Mouse (Mus musculus) CH12.LX (cell line): ENCODE measurements around the gene Ifnar1. TPM values are rescaled to one million over a fixed set of nuclear protein-coding genes. Genes with fewer than 3 reads are reported as not detected.

Experiments
- DNase-seq: peaks from one replicate; pipeline ENCODE4 v3.0.0-alpha.2; 2013; ENCODE audit errors: extremely low read depth
- H3K27ac ChIP-seq: 2 replicates; pipeline ENCODE4 v1.5.1; 2012; ENCODE audit warnings: low read depth, mild to moderate bottlenecking, control low read depth, moderate library complexity; ENCODE audit not compliant: insufficient read depth
- H3K27me3 ChIP-seq: replicated peaks from 2 replicates; pipeline ENCODE3; 2012; ENCODE audit warnings: inconsistent platforms
- H3K36me3 ChIP-seq, 2 experiments: replicated peaks in 1 of 2; 2 replicates each; pipeline versions ENCODE3 to v1.6.1; 2012; ENCODE audit warnings: inconsistent platforms in 1 of 2, low read length in 1 of 2, mild to moderate bottlenecking in 1 of 2, mixed read lengths in 1 of 2, moderate library complexity in 1 of 2; ENCODE audit not compliant: control insufficient read depth in 1 of 2, insufficient read depth in 1 of 2
- H3K4me1 ChIP-seq, 2 experiments: 2 replicates each; pipeline ENCODE4 v1.6.1; 2012; ENCODE audit warnings: inconsistent platforms in 1 of 2, moderate library complexity in 1 of 2; ENCODE audit not compliant: insufficient read depth in 2 of 2, control insufficient read depth in 1 of 2
- H3K4me2 ChIP-seq: 2 replicates; pipeline ENCODE4 v1.6.1; 2012; ENCODE audit warnings: low read depth, mild to moderate bottlenecking, control low read depth; ENCODE audit not compliant: poor library complexity, insufficient read depth, severe bottlenecking
- H3K4me3 ChIP-seq, 3 experiments: fragments of 150-350 bp in 1 of 3; sonication (generic) in 1 of 3; replicated peaks in 1 of 3; 2 replicates each; pipeline versions ENCODE3 to v1.5.1; 2011 to 2012; ENCODE audit warnings: low read depth in 2 of 3, low read length in 2 of 3, mild to moderate bottlenecking in 2 of 3, moderate library complexity in 2 of 3, control low read depth in 1 of 3, improper control_type of control experiment in 1 of 3, inconsistent platforms in 1 of 3, mixed read lengths in 1 of 3; ENCODE audit not compliant: poor library complexity in 1 of 3
- H3K79me2 ChIP-seq: replicated peaks from 2 replicates; pipeline ENCODE4 v1.6.1; 2012; ENCODE audit warnings: mild to moderate bottlenecking, moderate library complexity; ENCODE audit not compliant: control insufficient read depth, poor library complexity, insufficient read depth, severe bottlenecking; ENCODE audit errors: extremely low read depth
- H3K9ac ChIP-seq: 2 replicates; pipeline ENCODE4 v1.6.1; 2012; ENCODE audit warnings: low read depth, mild to moderate bottlenecking, control low read depth, moderate library complexity; ENCODE audit not compliant: insufficient read depth
- H3K9me3 ChIP-seq: replicated peaks from 2 replicates; pipeline ENCODE3; 2012; ENCODE audit warnings: low read length, inconsistent platforms, mixed read lengths
- CHD2 ChIP-seq: IDR thresholded peaks from 2 replicates; pipeline ENCODE4 v1.6.1; 2011; ENCODE audit warnings: low read length, improper control_type of control experiment
- CTCF ChIP-seq, 2 experiments: IDR thresholded peaks in 1 of 2; conservative IDR thresholded peaks in 1 of 2; 2 replicates each; pipeline ENCODE4 v1.5.1; 2011 to 2012; ENCODE audit warnings: low read depth in 2 of 2, low read length in 2 of 2, improper control_type of control experiment in 1 of 2, inconsistent platforms in 1 of 2, mild to moderate bottlenecking in 1 of 2, moderate library complexity in 1 of 2
- E2F4 ChIP-seq: IDR thresholded peaks from 2 replicates; pipeline ENCODE4 v1.6.1; 2011; ENCODE audit warnings: low read depth, low read length, improper control_type of control experiment; ENCODE audit not compliant: insufficient replicate concordance
- ELF1 ChIP-seq: IDR thresholded peaks from 2 replicates; pipeline ENCODE4 v1.6.1; 2014; ENCODE audit warnings: low read depth, mild to moderate bottlenecking, inconsistent platforms, low read length, improper control_type of control experiment
- ETS1 ChIP-seq: conservative IDR thresholded peaks from 2 replicates; pipeline ENCODE4 v1.6.1; 2012; ENCODE audit warnings: low read depth, mild to moderate bottlenecking, inconsistent platforms, low read length, improper control_type of control experiment, moderate library complexity
- HCFC1 ChIP-seq: IDR thresholded peaks from 2 replicates; pipeline ENCODE4 v1.6.1; 2012; ENCODE audit warnings: low read depth, mild to moderate bottlenecking, inconsistent platforms, low read length, improper control_type of control experiment
- IRF4 ChIP-seq: IDR thresholded peaks from 2 replicates; pipeline ENCODE4 v1.6.1; 2014; ENCODE audit warnings: low read depth, mild to moderate bottlenecking, inconsistent platforms, low read length, improper control_type of control experiment
- JUN ChIP-seq: IDR thresholded peaks from 2 replicates; pipeline ENCODE4 v1.6.1; 2011; ENCODE audit warnings: low read depth, mild to moderate bottlenecking, low read length, improper control_type of control experiment, moderate library complexity; ENCODE audit not compliant: insufficient read depth
- JUND ChIP-seq: conservative IDR thresholded peaks from 2 replicates; pipeline ENCODE4 v1.6.1; 2011; ENCODE audit warnings: low read depth, low read length, improper control_type of control experiment
- MAFK ChIP-seq: IDR thresholded peaks from 2 replicates; pipeline ENCODE4 v1.6.1; 2011; ENCODE audit warnings: low read length, improper control_type of control experiment; ENCODE audit not compliant: insufficient replicate concordance
- MAX ChIP-seq: IDR thresholded peaks from 2 replicates; pipeline ENCODE4 v1.6.1; 2011; ENCODE audit warnings: low read length, improper control_type of control experiment
- MAZ ChIP-seq: IDR thresholded peaks from 2 replicates; pipeline ENCODE4 v1.6.1; 2012; ENCODE audit warnings: low read depth, mild to moderate bottlenecking, inconsistent platforms, low read length, improper control_type of control experiment, moderate library complexity
- MXI1 ChIP-seq: IDR thresholded peaks from 2 replicates; pipeline ENCODE4 v1.6.1; 2011; ENCODE audit warnings: mild to moderate bottlenecking, low read depth, low read length, improper control_type of control experiment
- NRF1 ChIP-seq: IDR thresholded peaks from 2 replicates; pipeline ENCODE4 v1.6.1; 2014; ENCODE audit warnings: low read depth, mild to moderate bottlenecking, inconsistent platforms, low read length, improper control_type of control experiment, moderate library complexity
- PAX5 ChIP-seq: IDR thresholded peaks from 2 replicates; pipeline ENCODE4 v1.6.1; 2012; ENCODE audit warnings: low read length, inconsistent platforms, mixed read lengths
- POLR2AphosphoS2 ChIP-seq: IDR thresholded peaks from 2 replicates; pipeline ENCODE4 v1.6.1; 2011; ENCODE audit warnings: low read depth, low read length, improper control_type of control experiment
- SIN3A ChIP-seq: IDR thresholded peaks from 2 replicates; pipeline ENCODE4 v1.6.1; 2012; ENCODE audit warnings: low read length, improper control_type of control experiment, inconsistent platforms
- SMC3 ChIP-seq: IDR thresholded peaks from 2 replicates; pipeline ENCODE4 v1.6.1; 2011; ENCODE audit warnings: low read depth, low read length, improper control_type of control experiment
- TBP ChIP-seq: conservative IDR thresholded peaks from 2 replicates; pipeline ENCODE4 v1.6.1; 2011; ENCODE audit warnings: low read depth, low read length, improper control_type of control experiment
- TCF12 ChIP-seq: IDR thresholded peaks from 2 replicates; pipeline ENCODE4 v1.6.1; 2014; ENCODE audit warnings: low read depth, mild to moderate bottlenecking, inconsistent platforms, low read length, improper control_type of control experiment
- UBTF ChIP-seq: IDR thresholded peaks from 2 replicates; pipeline ENCODE4 v1.6.1; 2012; ENCODE audit warnings: low read depth, mild to moderate bottlenecking, inconsistent platforms, low read length, improper control_type of control experiment, moderate library complexity
- USF2 ChIP-seq: conservative IDR thresholded peaks from 2 replicates; pipeline ENCODE4 v1.6.1; 2011; ENCODE audit warnings: low read depth, low read length, improper control_type of control experiment
- ZC3H11A ChIP-seq: IDR thresholded peaks from 2 replicates; pipeline ENCODE4 v1.6.1; 2012; ENCODE audit warnings: low read depth, mild to moderate bottlenecking, inconsistent platforms, low read length, improper control_type of control experiment
- ZKSCAN1 ChIP-seq: IDR thresholded peaks from 2 replicates; pipeline ENCODE4 v1.6.1; 2012; ENCODE audit warnings: low read depth, inconsistent platforms, low read length, improper control_type of control experiment, borderline replicate concordance
- ZMIZ1 ChIP-seq: IDR thresholded peaks from 2 replicates; pipeline ENCODE4 v1.6.1; 2012; ENCODE audit warnings: low read depth, mild to moderate bottlenecking, inconsistent platforms, low read length, improper control_type of control experiment
- ZNF384 ChIP-seq: IDR thresholded peaks from 2 replicates; pipeline ENCODE4 v1.6.1; 2012; ENCODE audit warnings: low read depth, low read length, improper control_type of control experiment, inconsistent platforms
- dilution Hi-C: fragments of 300-500 bp; cut with MboI; formaldehyde crosslinking; loops from 2 replicates; pipeline ENCODE4 v1.14.3; 2020; ENCODE audit warnings: low sequenced_read_pairs; ENCODE audit not compliant: extremely low pct_unique_long_range_greater_than_20kb, extremely low pct_ligation_motif_present
- in situ Hi-C: fragments of 300-500 bp; cut with MboI; formaldehyde crosslinking; loops from 3 replicates; pipeline ENCODE4 v1.14.3; 2019; ENCODE audit warnings: low sequenced_read_pairs, low pct_ligation_motif_present, low pct_unique_long_range_greater_than_20kb, mixed read lengths
- polyA plus RNA-seq: library from polyadenylated mRNA; unstranded; fragments of >175 nt; gene quantifications from 2 replicates; pipeline ENCODE4 v1.2.1, GENCODE M21; 2012; ENCODE audit warnings: low read depth; ENCODE audit not compliant: insufficient read length
- total RNA-seq, 2 experiments: library from RNA; depleted of rRNA; stranded (reverse); fragments of 300-350 nt in 1 of 2; fragments of >200 nt in 1 of 2; gene quantifications; 2 replicates each; pipeline ENCODE4 v1.2.3; 2012 to 2014

Ifnar1 gene
- total and polyA plus RNA-seq, 3 experiments: 32.8 to 49.4 (median 40.3) TPM

GRCm38 (mm10) chr16:91461773-91462181 lies 23.3 kb upstream of the Ifnar1 start:
- Histone ChIP-seq H3K27ac (no peak overlapping the region), H3K4me3 (no peak overlapping the region), H3K9ac (no peak overlapping the region), H3K36me3 (peaks cover 0 to 6% of the 10 kb centered on the region in 2 experiments), H3K27me3 (no peaks in the 10 kb centered on the region), H3K9me3 (peaks cover 8% of the 10 kb centered on the region), H3K4me2 (no peak overlapping the region), H3K79me2 (no peaks in the 10 kb centered on the region), H3K4me1 (peaks cover 11 to 63% of the 10 kb centered on the region in 2 experiments; a peak in 3 of 4 replicates)
- in situ Hi-C loops: no loop called here
- TF ChIP-seq SIN3A: 0 out of 2 replicates have a peak, but pooled peaks have one; percentile 30
- no peak for TF ChIP-seq SMC3
- peak; percentile 83 for TF ChIP-seq MAFK
- DNase-seq: no peak
- dilution Hi-C loops: no loop called here

DNA sequence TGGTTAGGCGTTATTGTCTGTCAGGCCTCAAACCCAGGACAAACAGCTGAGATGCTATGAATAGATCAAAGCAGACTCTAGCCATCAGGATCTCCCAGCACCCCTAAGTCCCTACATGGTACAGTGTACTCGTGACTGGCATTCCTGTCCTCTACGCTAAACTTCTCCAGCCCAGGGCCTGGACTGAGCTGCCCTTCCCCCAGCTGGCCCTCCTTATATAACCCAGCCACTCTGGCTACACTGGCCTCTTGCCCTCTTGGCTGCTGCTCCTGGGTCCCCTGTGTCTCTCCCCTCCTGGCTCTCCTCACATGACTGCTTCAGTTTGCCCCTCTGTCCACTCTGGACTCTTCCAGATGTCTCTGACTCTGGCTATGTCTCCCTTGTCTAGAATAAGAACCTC lies 22.4 kb upstream of the Ifnar1 start:
- dilution Hi-C loops (no loop called here), in situ Hi-C loops (no loop called here)
- no peak overlapping the region for H3K4me2 ChIP-seq
- no peak for DNase-seq
- H3K9me3 ChIP-seq: peaks cover 4% of the 10 kb centered on the region
- H3K36me3 ChIP-seq: peaks cover 0 to 3% of the 10 kb centered on the region in 2 experiments
- H3K4me1 ChIP-seq: peaks cover 11 to 65% of the 10 kb centered on the region in 2 experiments; a peak in 3 of 4 replicates
- no peak overlapping the region for H3K9ac ChIP-seq
- H3K4me3 ChIP-seq: no peak overlapping the region
- H3K79me2 ChIP-seq: no peaks in the 10 kb centered on the region
- no peak overlapping the region for H3K27ac ChIP-seq
- H3K27me3 ChIP-seq: no peaks in the 10 kb centered on the region
- no peak for TF ChIP-seq JUND
- TF ChIP-seq JUN: no peak
- no peak for TF ChIP-seq USF2
- no peak for TF ChIP-seq CTCF (conservative IDR thresholded peaks at IDR 0.05 in 1 of 2, IDR thresholded peaks at IDR 0.05 in 1 of 2; ENCODE audit: low read depth in 2 of 2, low read length in 2 of 2)
- no peak for TF ChIP-seq MXI1
- TF ChIP-seq CHD2: no peak
- no peak for TF ChIP-seq ZMIZ1
- no peak for TF ChIP-seq POLR2AphosphoS2
- no peak for TF ChIP-seq NRF1

- H3K4me1 ChIP-seq: peaks cover 11 to 67% of the 10 kb centered on the region in 2 experiments; a peak in 3 of 4 replicates
- dilution Hi-C loops (no loop called here), in situ Hi-C loops (no loop called here)
- no peaks in the 10 kb centered on the region for H3K79me2 ChIP-seq
- 0 out of 2 replicates have a peak overlapping the region, but pooled peaks have one; percentile 86 for H3K9ac ChIP-seq
- no peak for DNase-seq
- TF ChIP-seq ETS1 (no peak), ZNF384 (no peak), SIN3A (no peak), PAX5 (no peak), MAX (no peak), IRF4 (no peak), MAZ (no peak), ZC3H11A (no peak), MAFK (no peak), E2F4 (no peak), TBP (no peak), JUND (no peak), NRF1 (no peak), HCFC1 (no peak), TCF12 (no peak), UBTF (no peak), ZKSCAN1 (no peak), MXI1 (no peak), ELF1 (no peak)
- H3K4me2 ChIP-seq: no peak overlapping the region
- no peak overlapping the region for H3K27ac ChIP-seq
- peaks cover 0 to 8% of the 10 kb centered on the region in 2 experiments for H3K36me3 ChIP-seq
- no peaks in the 10 kb centered on the region for H3K27me3 ChIP-seq
- peak overlapping the region in 1 of 3 experiments; percentile 69 for H3K4me3 ChIP-seq
- H3K9me3 ChIP-seq: peaks cover 5% of the 10 kb centered on the region
Observed at GRCm38 (mm10) chr16:91463400-91463799, 21.6 kb upstream of the Ifnar1 start.
